Mouse (Mus musculus): ENCODE results near the gene Pi4k2a.

GRCm38 (mm10) chr19:42078566-42078965 lies 11.7 kb upstream of the Pi4k2a start:
- TF ChIP-seq CTCF (IDR thresholded peaks at IDR 0.05; ENCODE audit: control insufficient read depth, insufficient read depth, low read length) (no peak), POLR2A (IDR thresholded peaks at IDR 0.05; ENCODE audit: borderline replicate concordance, control insufficient read depth, low read depth, low read length) (no peak)
